Mouse (Mus musculus) CH12.LX (cell line): ENCODE measurements around the gene Tdp1. TPM values are rescaled to one million over a fixed set of nuclear protein-coding genes. Genes with fewer than 3 reads are reported as not detected.

Source experiments
- DNase-seq: peaks from one replicate; pipeline ENCODE4 v3.0.0-alpha.2; 2013; ENCODE audit errors: extremely low read depth
- H3K27ac ChIP-seq: 2 replicates; pipeline ENCODE4 v1.5.1; 2012; ENCODE audit warnings: low read depth, mild to moderate bottlenecking, control low read depth, moderate library complexity; ENCODE audit not compliant: insufficient read depth
- H3K27me3 ChIP-seq: replicated peaks from 2 replicates; pipeline ENCODE3; 2012; ENCODE audit warnings: inconsistent platforms
- H3K36me3 ChIP-seq, 2 experiments: replicated peaks in 1 of 2; 2 replicates each; pipeline versions ENCODE3 to v1.6.1; 2012; ENCODE audit warnings: inconsistent platforms in 1 of 2, low read length in 1 of 2, mild to moderate bottlenecking in 1 of 2, mixed read lengths in 1 of 2, moderate library complexity in 1 of 2; ENCODE audit not compliant: control insufficient read depth in 1 of 2, insufficient read depth in 1 of 2
- H3K4me1 ChIP-seq, 2 experiments: 2 replicates each; pipeline ENCODE4 v1.6.1; 2012; ENCODE audit warnings: inconsistent platforms in 1 of 2, moderate library complexity in 1 of 2; ENCODE audit not compliant: insufficient read depth in 2 of 2, control insufficient read depth in 1 of 2
- H3K4me2 ChIP-seq: 2 replicates; pipeline ENCODE4 v1.6.1; 2012; ENCODE audit warnings: low read depth, mild to moderate bottlenecking, control low read depth; ENCODE audit not compliant: poor library complexity, insufficient read depth, severe bottlenecking
- H3K4me3 ChIP-seq, 3 experiments: fragments of 150-350 bp in 1 of 3; sonication (generic) in 1 of 3; replicated peaks in 1 of 3; 2 replicates each; pipeline versions ENCODE3 to v1.5.1; 2011 to 2012; ENCODE audit warnings: low read depth in 2 of 3, low read length in 2 of 3, mild to moderate bottlenecking in 2 of 3, moderate library complexity in 2 of 3, control low read depth in 1 of 3, improper control_type of control experiment in 1 of 3, inconsistent platforms in 1 of 3, mixed read lengths in 1 of 3; ENCODE audit not compliant: poor library complexity in 1 of 3
- H3K79me2 ChIP-seq: replicated peaks from 2 replicates; pipeline ENCODE4 v1.6.1; 2012; ENCODE audit warnings: mild to moderate bottlenecking, moderate library complexity; ENCODE audit not compliant: control insufficient read depth, poor library complexity, insufficient read depth, severe bottlenecking; ENCODE audit errors: extremely low read depth
- H3K9ac ChIP-seq: 2 replicates; pipeline ENCODE4 v1.6.1; 2012; ENCODE audit warnings: low read depth, mild to moderate bottlenecking, control low read depth, moderate library complexity; ENCODE audit not compliant: insufficient read depth
- H3K9me3 ChIP-seq: replicated peaks from 2 replicates; pipeline ENCODE3; 2012; ENCODE audit warnings: low read length, inconsistent platforms, mixed read lengths
- BHLHE40 ChIP-seq: IDR thresholded peaks from 2 replicates; pipeline ENCODE4 v1.6.1; 2011; ENCODE audit warnings: mild to moderate bottlenecking, low read depth, low read length, improper control_type of control experiment
- CHD1 ChIP-seq: IDR thresholded peaks from 2 replicates; pipeline ENCODE4 v1.6.1; 2012; ENCODE audit warnings: low read depth, low read length, improper control_type of control experiment, inconsistent platforms
- CHD2 ChIP-seq: IDR thresholded peaks from 2 replicates; pipeline ENCODE4 v1.6.1; 2011; ENCODE audit warnings: low read length, improper control_type of control experiment
- CTCF ChIP-seq, 2 experiments: IDR thresholded peaks in 1 of 2; conservative IDR thresholded peaks in 1 of 2; 2 replicates each; pipeline ENCODE4 v1.5.1; 2011 to 2012; ENCODE audit warnings: low read depth in 2 of 2, low read length in 2 of 2, improper control_type of control experiment in 1 of 2, inconsistent platforms in 1 of 2, mild to moderate bottlenecking in 1 of 2, moderate library complexity in 1 of 2
- E2F4 ChIP-seq: IDR thresholded peaks from 2 replicates; pipeline ENCODE4 v1.6.1; 2011; ENCODE audit warnings: low read depth, low read length, improper control_type of control experiment; ENCODE audit not compliant: insufficient replicate concordance
- ELF1 ChIP-seq: IDR thresholded peaks from 2 replicates; pipeline ENCODE4 v1.6.1; 2014; ENCODE audit warnings: low read depth, mild to moderate bottlenecking, inconsistent platforms, low read length, improper control_type of control experiment
- ETS1 ChIP-seq: conservative IDR thresholded peaks from 2 replicates; pipeline ENCODE4 v1.6.1; 2012; ENCODE audit warnings: low read depth, mild to moderate bottlenecking, inconsistent platforms, low read length, improper control_type of control experiment, moderate library complexity
- GABPA ChIP-seq: IDR thresholded peaks from 2 replicates; pipeline ENCODE4 v1.6.1; 2012; ENCODE audit warnings: low read depth, low read length, improper control_type of control experiment, inconsistent platforms; ENCODE audit not compliant: insufficient replicate concordance
- HCFC1 ChIP-seq: IDR thresholded peaks from 2 replicates; pipeline ENCODE4 v1.6.1; 2012; ENCODE audit warnings: low read depth, mild to moderate bottlenecking, inconsistent platforms, low read length, improper control_type of control experiment
- MAFK ChIP-seq: IDR thresholded peaks from 2 replicates; pipeline ENCODE4 v1.6.1; 2011; ENCODE audit warnings: low read length, improper control_type of control experiment; ENCODE audit not compliant: insufficient replicate concordance
- MEF2A ChIP-seq: IDR thresholded peaks from 2 replicates; pipeline ENCODE4 v1.6.1; 2014; ENCODE audit warnings: low read depth, mild to moderate bottlenecking, inconsistent platforms, low read length, improper control_type of control experiment, borderline replicate concordance
- MXI1 ChIP-seq: IDR thresholded peaks from 2 replicates; pipeline ENCODE4 v1.6.1; 2011; ENCODE audit warnings: mild to moderate bottlenecking, low read depth, low read length, improper control_type of control experiment
- MYC ChIP-seq: IDR thresholded peaks from 2 replicates; pipeline ENCODE4 v1.6.1; 2011; ENCODE audit warnings: low read depth, mild to moderate bottlenecking, improper control_type of control experiment, low read length
- NELFE ChIP-seq: IDR thresholded peaks from 2 replicates; pipeline ENCODE4 v1.6.1; 2011; ENCODE audit warnings: low read depth, low read length, improper control_type of control experiment
- NRF1 ChIP-seq: IDR thresholded peaks from 2 replicates; pipeline ENCODE4 v1.6.1; 2014; ENCODE audit warnings: low read depth, mild to moderate bottlenecking, inconsistent platforms, low read length, improper control_type of control experiment, moderate library complexity
- PAX5 ChIP-seq: IDR thresholded peaks from 2 replicates; pipeline ENCODE4 v1.6.1; 2012; ENCODE audit warnings: low read length, inconsistent platforms, mixed read lengths
- POLR2A ChIP-seq: IDR thresholded peaks from 2 replicates; pipeline ENCODE4 v1.6.1; 2011; ENCODE audit warnings: low read depth, mild to moderate bottlenecking, improper control_type of control experiment, low read length
- RAD21 ChIP-seq: IDR thresholded peaks from 2 replicates; pipeline ENCODE4 v1.6.1; 2011; ENCODE audit warnings: low read depth, mild to moderate bottlenecking, low read length, improper control_type of control experiment, moderate library complexity
- RCOR1 ChIP-seq: conservative IDR thresholded peaks from 2 replicates; pipeline ENCODE4 v1.6.1; 2012; ENCODE audit warnings: low read depth, mild to moderate bottlenecking, inconsistent platforms, low read length, improper control_type of control experiment
- SIN3A ChIP-seq: IDR thresholded peaks from 2 replicates; pipeline ENCODE4 v1.6.1; 2012; ENCODE audit warnings: low read length, improper control_type of control experiment, inconsistent platforms
- TBP ChIP-seq: conservative IDR thresholded peaks from 2 replicates; pipeline ENCODE4 v1.6.1; 2011; ENCODE audit warnings: low read depth, low read length, improper control_type of control experiment
- UBTF ChIP-seq: IDR thresholded peaks from 2 replicates; pipeline ENCODE4 v1.6.1; 2012; ENCODE audit warnings: low read depth, mild to moderate bottlenecking, inconsistent platforms, low read length, improper control_type of control experiment, moderate library complexity
- ZKSCAN1 ChIP-seq: IDR thresholded peaks from 2 replicates; pipeline ENCODE4 v1.6.1; 2012; ENCODE audit warnings: low read depth, inconsistent platforms, low read length, improper control_type of control experiment, borderline replicate concordance
- ZMIZ1 ChIP-seq: IDR thresholded peaks from 2 replicates; pipeline ENCODE4 v1.6.1; 2012; ENCODE audit warnings: low read depth, mild to moderate bottlenecking, inconsistent platforms, low read length, improper control_type of control experiment
- dilution Hi-C: fragments of 300-500 bp; cut with MboI; formaldehyde crosslinking; loops from 2 replicates; pipeline ENCODE4 v1.14.3; 2020; ENCODE audit warnings: low sequenced_read_pairs; ENCODE audit not compliant: extremely low pct_unique_long_range_greater_than_20kb, extremely low pct_ligation_motif_present
- in situ Hi-C: fragments of 300-500 bp; cut with MboI; formaldehyde crosslinking; loops from 3 replicates; pipeline ENCODE4 v1.14.3; 2019; ENCODE audit warnings: low sequenced_read_pairs, low pct_ligation_motif_present, low pct_unique_long_range_greater_than_20kb, mixed read lengths
- polyA plus RNA-seq: library from polyadenylated mRNA; unstranded; fragments of >175 nt; gene quantifications from 2 replicates; pipeline ENCODE4 v1.2.1, GENCODE M21; 2012; ENCODE audit warnings: low read depth; ENCODE audit not compliant: insufficient read length
- total RNA-seq, 2 experiments: library from RNA; depleted of rRNA; stranded (reverse); fragments of 300-350 nt in 1 of 2; fragments of >200 nt in 1 of 2; gene quantifications; 2 replicates each; pipeline ENCODE4 v1.2.3; 2012 to 2014

Tdp1 gene
- total and polyA plus RNA-seq, 3 experiments, result 16.9 to 53.7 (median 27.4) TPM

- Histone ChIP-seq H3K4me3 (no peak overlapping the region), H3K36me3 (peaks cover 40 to 89% of the 10 kb centered on the region in 2 experiments), H3K9ac (no peak overlapping the region), H3K4me2 (no peak overlapping the region), H3K27ac (no peak overlapping the region), H3K4me1 (peaks cover 5 to 12% of the 10 kb centered on the region in 2 experiments), H3K79me2 (no peaks in the 10 kb centered on the region), H3K9me3 (no peaks in the 10 kb centered on the region)
- dilution Hi-C loops, result no loop called here
- DNase-seq, result peak; percentile 47
- peak in 1 of 2 experiments; percentile 34; a peak in 2 of 4 replicates for TF ChIP-seq CTCF (conservative IDR thresholded peaks at IDR 0.05 in 1 of 2, IDR thresholded peaks at IDR 0.05 in 1 of 2; ENCODE audit: low read depth in 2 of 2, low read length in 2 of 2)
- TF ChIP-seq UBTF, result no peak
- no peak for TF ChIP-seq CHD2
- no peak for TF ChIP-seq GABPA
- TF ChIP-seq MAFK, result no peak
- TF ChIP-seq ZMIZ1, result no peak
- TF ChIP-seq E2F4, result no peak
- TF ChIP-seq ETS1, result no peak
- no peak for TF ChIP-seq ELF1
- no peak for TF ChIP-seq PAX5
- TF ChIP-seq ZKSCAN1, result no peak
- TF ChIP-seq RCOR1, result no peak
- TF ChIP-seq TBP, result no peak
- TF ChIP-seq MYC, result no peak
- TF ChIP-seq CHD1, result no peak
- no peak for TF ChIP-seq NELFE
- no peak for TF ChIP-seq NRF1
- peak; percentile 72 for TF ChIP-seq BHLHE40
- no peak for TF ChIP-seq HCFC1
- peak; percentile 46; the same call in 1 of the 2 replicates for TF ChIP-seq MEF2A
- no peak for TF ChIP-seq MXI1
- no peak for TF ChIP-seq POLR2A
- TF ChIP-seq SIN3A, result no peak
- TF ChIP-seq RAD21, result no peak
- TF ChIP-seq, all 38 proteins: peak for 3
- in situ Hi-C loops, result loop anchor here (10.0 kb wide), 1 partner anchor 203 kb away; no protein-coding TSS in a partner anchor
- H3K27me3 ChIP-seq, result no peaks in the 10 kb centered on the region
Measured at GRCm38 (mm10) chr12:99901973-99902866, 17.9 kb downstream of the Tdp1 start.
